Mouse (Mus musculus) spleen, adult 2 months (tissue): ENCODE measurements at regions not wholly inside any gene's neighbourhood (a gene's known extent, or its start where the extent isn't known, plus 50 kb on each side); places are given as distances from the start of the nearest gene placed in this dataset.

Experiments used
- CTCF ChIP-seq: fragments of 200-500 bp; IDR thresholded peaks from 2 replicates; pipeline ENCODE4 v1.5.1; 2011; ENCODE audit warnings: mild to moderate bottlenecking, inconsistent platforms; ENCODE audit not compliant: insufficient read depth, insufficient read length, insufficient replicate concordance; ENCODE audit errors: extremely low read depth
- POLR2A ChIP-seq: fragments of 200-500 bp; IDR thresholded peaks from 2 replicates; pipeline ENCODE4 v1.6.1; 2011; ENCODE audit warnings: low read depth, low read length, inconsistent platforms

DNA sequence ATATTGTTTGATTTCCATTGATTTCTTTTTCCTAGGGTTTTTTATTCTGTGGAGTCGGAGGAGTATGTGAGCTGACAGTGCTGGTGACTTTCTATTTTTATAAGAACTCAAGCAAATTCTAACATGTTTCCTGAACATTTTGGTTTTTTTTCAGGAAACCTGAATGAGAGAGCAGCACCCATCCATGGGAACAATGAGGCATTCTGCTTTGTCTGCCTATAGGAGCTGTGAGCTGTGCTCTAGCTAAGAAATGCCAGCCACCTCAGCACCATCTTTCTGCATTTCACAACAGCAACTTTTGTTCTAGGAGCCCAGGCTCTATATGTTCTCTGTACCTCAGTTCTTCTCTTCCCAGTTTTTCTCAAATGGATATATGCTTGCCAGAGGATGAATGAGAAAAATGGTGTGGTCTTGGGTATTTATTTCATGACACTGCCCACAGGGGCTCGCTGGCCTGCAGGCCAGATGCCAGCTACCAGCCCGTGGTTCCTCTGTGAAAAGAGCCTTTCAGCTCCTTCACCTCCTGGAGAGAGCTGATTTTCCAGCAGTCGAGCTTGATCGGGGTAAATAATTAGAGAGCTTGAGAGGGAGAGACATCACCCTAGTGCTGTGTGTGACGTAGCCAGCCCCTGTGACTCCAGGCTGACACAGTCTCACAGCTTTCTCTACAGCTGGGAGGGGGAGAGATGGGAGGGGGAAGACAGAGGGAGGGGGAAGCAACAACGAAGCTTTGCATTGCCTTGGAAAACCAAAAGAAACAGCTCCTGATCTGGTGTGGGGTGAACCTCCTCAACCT, 154.1 kb upstream of the Topaz1 start:
- TF ChIP-seq CTCF (no peak), POLR2A (no peak)
